Mouse (Mus musculus) heart, adult 2 months (tissue): ENCODE results near the gene Lrfn2.

Experiments
- CTCF ChIP-seq: fragments of 200-600 bp; IDR thresholded peaks from 2 replicates; pipeline ENCODE4 v1.8.1; 2022; ENCODE audit warnings: antibody characterized with exemption, mild to moderate bottlenecking, moderate library complexity
- POLR2A ChIP-seq: fragments of 200-500 bp; IDR thresholded peaks from 2 replicates; pipeline ENCODE4 v1.6.1; 2011; ENCODE audit warnings: mild to moderate bottlenecking, low read depth, low read length, control low read depth; ENCODE audit not compliant: insufficient read depth

- TF ChIP-seq POLR2A (no peak), CTCF (no peak)
Measured at GRCm38 (mm10) chr17:48935201-48935600, 3.0 kb downstream of the Lrfn2 start.
